Mouse (Mus musculus): ENCODE measurements around the gene Lrrc2.

DNA sequence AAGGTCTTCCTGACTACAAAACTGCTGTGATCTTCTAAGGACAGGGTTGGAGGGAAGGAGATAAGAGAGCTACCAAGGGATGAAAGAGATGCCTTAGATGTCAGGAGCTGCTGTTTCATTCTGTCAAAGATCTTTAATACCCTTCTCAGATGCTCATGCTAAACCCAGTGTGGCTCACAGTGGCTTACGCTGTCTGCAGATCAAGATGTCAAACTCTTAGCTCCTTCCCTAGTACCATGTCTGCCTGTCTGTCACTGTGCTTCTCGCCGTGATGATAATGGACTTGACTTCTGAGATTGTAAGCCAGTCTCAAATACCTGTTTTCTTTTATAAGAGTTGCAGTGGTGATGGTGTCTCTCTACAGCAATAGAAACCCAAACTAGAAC, 42.7 kb upstream of the Lrrc2 start:
- TF ChIP-seq CTCF (IDR thresholded peaks at IDR 0.05; ENCODE audit: control insufficient read depth, insufficient read depth, insufficient replicate concordance, low read depth, low read length) (no peak), POLR2A (IDR thresholded peaks at IDR 0.05; ENCODE audit: control insufficient read depth, low read depth, low read length) (no peak)
